Mouse (Mus musculus): ENCODE measurements around the gene Tle6. TPM values are rescaled to one million over a fixed set of nuclear protein-coding genes. Genes with fewer than 3 reads are reported as not detected.

The Tle6 gene
- polyA plus RNA-seq, 1 experiment from 2014 or later, result 19.9 TPM

DNA sequence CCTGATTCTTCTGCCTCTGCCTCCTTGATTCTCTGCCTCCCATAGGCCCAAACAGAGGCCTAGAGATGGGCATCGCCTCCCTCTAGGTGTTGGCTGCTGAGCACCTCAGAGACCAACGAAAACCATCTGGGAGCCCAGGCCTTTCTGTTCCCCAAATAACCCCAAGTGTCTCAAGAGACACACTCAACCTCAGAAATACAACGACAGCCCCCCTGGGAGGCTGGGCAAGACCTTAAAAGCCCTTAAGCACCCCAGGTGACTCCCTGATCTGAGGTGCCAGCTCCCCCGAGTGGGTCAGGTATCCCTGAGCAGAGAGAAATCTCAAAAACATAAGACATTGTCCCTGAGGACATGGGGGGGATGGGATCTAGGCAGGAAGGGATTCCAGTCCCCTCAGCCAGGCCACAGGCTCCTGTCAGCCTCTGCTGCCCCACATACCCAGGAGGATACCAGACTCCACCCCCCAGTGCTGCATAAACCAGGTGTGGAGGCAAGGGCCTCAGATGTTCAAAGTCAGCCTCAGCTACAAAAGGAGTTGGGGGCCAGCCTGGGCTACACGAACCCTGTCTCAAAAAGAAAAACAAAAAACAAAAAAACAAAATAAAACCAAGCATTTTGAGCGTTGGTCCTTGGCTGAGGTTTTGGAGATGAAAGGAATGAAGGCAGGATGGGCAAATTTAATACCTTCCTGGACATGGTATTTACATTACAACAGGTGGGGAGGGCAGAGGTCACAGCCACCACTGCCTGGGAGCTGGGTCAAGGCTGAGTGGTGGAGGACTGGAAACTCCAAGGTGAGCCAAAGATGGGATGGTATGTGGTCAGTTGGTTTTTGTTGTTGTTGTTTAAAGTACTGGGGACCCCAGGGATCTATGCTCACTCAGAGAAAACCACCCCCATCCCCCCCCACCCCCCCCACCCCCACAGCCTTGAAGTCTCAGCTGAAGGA is 46.8 kb downstream of the Tle6 start:
- Histone ChIP-seq H3K36me3 (no peaks in the 10 kb centered on the region), H3K4me1 (replicated peaks) (peaks cover 9% of the 10 kb centered on the region), H3K27ac (no peak overlapping the region), H3K4me2 (replicated peaks) (no peak overlapping the region), H3K27me3 (replicated peaks) (no peaks in the 10 kb centered on the region), H3K9ac (no peak overlapping the region), H3K9me3 (no peaks in the 10 kb centered on the region), H3K4me3 (replicated peaks) (no peak overlapping the region)
- WGBS, result 83% methylated on average over 6 of the region's 6 CpGs
- no peak for ATAC-seq

DNA sequence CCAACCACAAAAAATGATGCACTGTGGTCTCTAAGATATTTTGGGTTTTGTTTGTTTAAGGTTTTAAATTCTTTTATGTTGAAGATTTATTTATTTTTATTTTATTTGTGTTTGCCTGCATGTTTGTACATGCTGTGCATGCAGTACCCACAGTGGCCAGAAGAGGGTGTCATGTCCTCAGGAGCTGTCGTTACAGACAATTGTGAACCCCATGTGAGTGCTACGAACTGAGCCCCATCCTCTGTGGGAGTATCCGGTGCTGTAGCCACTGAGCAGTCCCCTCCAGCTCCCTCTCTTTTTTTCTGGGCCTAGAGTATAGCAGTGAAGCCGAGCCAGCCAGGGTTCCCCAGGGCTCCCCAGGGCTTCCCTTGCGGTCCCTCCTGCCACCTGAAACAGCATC is 47.6 kb downstream of the Tle6 start:
- H3K4me1 ChIP-seq (replicated peaks), result peaks cover 6% of the 10 kb centered on the region
- no peaks in the 10 kb centered on the region for H3K36me3 ChIP-seq
- H3K4me3 ChIP-seq (replicated peaks), result no peak overlapping the region
- 91% methylated on average over 5 of the region's 5 CpGs for WGBS
- H3K27ac ChIP-seq, result no peak overlapping the region
- H3K4me2 ChIP-seq (replicated peaks), result no peak overlapping the region
- H3K9me3 ChIP-seq, result no peaks in the 10 kb centered on the region
- no peak for ATAC-seq
- H3K9ac ChIP-seq, result no peak overlapping the region
- no peaks in the 10 kb centered on the region for H3K27me3 ChIP-seq (replicated peaks)

DNA sequence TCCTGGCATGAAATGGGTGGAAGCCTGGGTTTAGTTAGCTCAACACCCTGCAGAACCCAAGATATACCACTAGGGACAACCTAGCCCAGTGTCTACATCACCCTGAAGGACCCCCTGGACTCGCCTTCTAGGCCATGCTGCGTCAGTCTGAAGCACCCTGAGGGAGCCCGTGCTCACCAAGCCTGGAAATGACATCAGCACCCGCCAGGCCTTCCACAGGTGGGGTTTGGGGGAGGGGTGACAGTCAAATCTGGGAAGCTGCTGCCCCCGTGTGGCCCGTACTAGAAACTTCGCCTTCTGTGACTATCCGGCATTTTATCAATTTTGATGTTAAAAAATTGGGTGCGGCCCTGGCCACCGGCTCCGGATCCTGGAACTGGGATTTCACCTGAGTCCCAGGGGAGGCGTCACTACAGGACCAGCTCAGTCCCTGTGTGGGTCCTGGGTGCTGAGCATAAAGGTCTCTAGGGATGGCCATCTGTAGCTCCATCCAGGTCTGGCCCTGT is 49.2 kb downstream of the Tle6 start:
- 0 out of 2 replicates have a peak overlapping the region, but pooled peaks have one; percentile 24 for H3K4me2 ChIP-seq (replicated peaks)
- 3% methylated on average over 12 of the region's 12 CpGs for WGBS

DNA sequence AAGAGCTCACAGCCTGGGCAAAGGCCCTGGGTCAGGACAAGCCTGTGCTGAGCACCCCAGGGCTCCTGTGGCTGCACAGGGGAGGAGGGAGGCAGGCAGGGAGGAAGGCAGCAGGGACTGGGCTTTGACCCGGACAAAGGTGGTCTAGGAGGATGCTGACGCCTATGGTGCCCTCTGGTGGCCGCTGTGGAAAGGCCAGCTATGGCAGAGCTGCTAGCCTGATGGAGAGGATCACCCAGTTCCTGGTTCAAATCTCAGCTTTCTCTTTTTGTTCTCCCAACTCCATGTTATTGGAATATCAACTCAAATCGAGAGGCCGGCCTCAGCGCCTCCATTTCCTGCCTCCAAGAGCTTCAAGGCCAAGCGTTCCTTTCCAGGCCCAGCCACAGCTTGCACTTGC is 50.6 kb downstream of the Tle6 start:
- Histone ChIP-seq H3K9ac (no peak overlapping the region), H3K36me3 (no peaks in the 10 kb centered on the region), H3K4me2 (replicated peaks) (no peak overlapping the region), H3K4me1 (replicated peaks) (peaks cover 14% of the 10 kb centered on the region), H3K9me3 (no peaks in the 10 kb centered on the region), H3K27me3 (replicated peaks) (no peaks in the 10 kb centered on the region), H3K27ac (peak overlapping the region; percentile 76), H3K4me3 (replicated peaks) (no peak overlapping the region)
- ATAC-seq, result 0 out of 2 replicates have a peak, but pooled peaks have one; percentile 1
- 13% methylated on average over 7 of the region's 7 CpGs for WGBS

More for the DNA sequence above, 49.2 kb downstream of the Tle6 start:
- H3K27me3 ChIP-seq (replicated peaks), result no peaks in the 10 kb centered on the region
- peaks cover 11% of the 10 kb centered on the region for H3K4me1 ChIP-seq (replicated peaks)
- ATAC-seq, result peak; percentile 85
- peak overlapping the region; percentile 72; the same call in 1 of the 2 replicates for H3K27ac ChIP-seq
- no peak overlapping the region for H3K4me3 ChIP-seq (replicated peaks)
- H3K36me3 ChIP-seq, result no peaks in the 10 kb centered on the region
- no peak overlapping the region for H3K9ac ChIP-seq
- H3K9me3 ChIP-seq, result no peaks in the 10 kb centered on the region

DNA sequence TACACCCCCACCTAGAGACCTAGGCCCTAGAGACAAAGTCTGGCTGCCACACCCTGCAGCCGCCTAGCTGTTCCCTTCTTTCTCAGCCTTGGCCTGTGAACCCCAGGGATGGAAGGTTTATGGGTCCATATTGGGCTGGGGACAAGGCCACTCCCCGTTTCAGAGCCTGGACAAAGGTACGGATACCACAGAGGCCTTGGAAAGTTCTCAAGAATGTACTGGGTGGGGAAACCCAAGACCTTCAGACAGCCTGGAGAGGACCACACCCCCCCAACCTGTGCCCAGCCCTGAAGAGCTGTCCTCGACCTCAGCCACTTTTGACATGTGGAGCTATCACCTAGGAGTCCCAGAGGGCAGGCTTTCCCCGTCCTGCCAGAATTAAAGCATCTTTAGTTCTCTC is 51.9 kb downstream of the Tle6 start:
- Histone ChIP-seq H3K4me3 (replicated peaks) (no peak overlapping the region), H3K9me3 (no peaks in the 10 kb centered on the region), H3K27me3 (replicated peaks) (no peaks in the 10 kb centered on the region), H3K4me1 (replicated peaks) (peaks cover 15% of the 10 kb centered on the region), H3K4me2 (replicated peaks) (peak overlapping the region; percentile 17; the same call in 1 of the 2 replicates), H3K36me3 (no peaks in the 10 kb centered on the region), H3K27ac (peak overlapping the region; percentile 77), H3K9ac (no peak overlapping the region)
- ATAC-seq, result peak; percentile 13
- 52% methylated on average over 5 of the region's 5 CpGs for WGBS

DNA sequence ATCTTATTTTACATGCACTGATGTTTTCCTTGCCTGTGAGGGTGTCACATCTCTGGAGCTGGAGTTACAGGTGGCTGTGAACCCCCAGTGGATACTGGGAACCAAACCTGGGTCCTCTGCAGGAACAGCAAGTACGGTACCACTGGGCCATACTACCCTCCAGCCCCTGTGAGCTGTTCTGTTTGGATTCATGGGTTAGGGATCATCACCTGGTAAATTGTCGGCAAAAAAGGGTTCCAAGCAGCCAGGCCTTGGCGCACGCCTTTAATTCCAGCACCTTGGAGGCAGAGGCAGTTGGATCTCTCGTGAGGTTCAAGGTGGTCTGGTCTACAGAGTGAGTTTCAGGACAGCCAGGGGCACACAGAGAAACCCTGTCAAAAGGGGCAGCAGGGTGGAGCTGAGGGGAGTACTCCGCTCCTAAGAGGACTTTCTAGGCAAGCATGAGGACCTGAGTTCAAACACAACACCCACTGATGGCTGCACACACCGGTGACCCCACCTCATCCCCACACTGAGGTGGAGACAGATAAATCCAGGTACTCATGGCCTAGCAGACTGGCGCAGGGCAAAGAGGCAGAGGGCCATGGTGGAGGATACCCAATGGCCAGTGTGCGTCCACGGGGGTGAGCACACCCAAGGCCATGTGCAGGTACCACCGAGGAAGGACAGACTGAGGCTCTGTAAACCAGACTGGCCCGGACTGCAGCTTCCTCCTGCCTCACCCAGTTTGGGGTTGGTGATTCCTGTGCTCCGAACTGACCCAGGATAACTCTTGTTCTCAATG is 53.9 kb downstream of the Tle6 start:
- no peaks in the 10 kb centered on the region for H3K36me3 ChIP-seq
- ATAC-seq, result no peak
- WGBS, result 78% methylated on average over 13 of the region's 13 CpGs
- peak overlapping the region; percentile 80 for H3K27ac ChIP-seq
- peaks cover 35% of the 10 kb centered on the region for H3K4me1 ChIP-seq (replicated peaks)
- H3K4me2 ChIP-seq (replicated peaks), result peak overlapping the region; percentile 17
- no peaks in the 10 kb centered on the region for H3K9me3 ChIP-seq
- no peak overlapping the region for H3K9ac ChIP-seq
- H3K27me3 ChIP-seq (replicated peaks), result no peaks in the 10 kb centered on the region
- no peak overlapping the region for H3K4me3 ChIP-seq (replicated peaks)

DNA sequence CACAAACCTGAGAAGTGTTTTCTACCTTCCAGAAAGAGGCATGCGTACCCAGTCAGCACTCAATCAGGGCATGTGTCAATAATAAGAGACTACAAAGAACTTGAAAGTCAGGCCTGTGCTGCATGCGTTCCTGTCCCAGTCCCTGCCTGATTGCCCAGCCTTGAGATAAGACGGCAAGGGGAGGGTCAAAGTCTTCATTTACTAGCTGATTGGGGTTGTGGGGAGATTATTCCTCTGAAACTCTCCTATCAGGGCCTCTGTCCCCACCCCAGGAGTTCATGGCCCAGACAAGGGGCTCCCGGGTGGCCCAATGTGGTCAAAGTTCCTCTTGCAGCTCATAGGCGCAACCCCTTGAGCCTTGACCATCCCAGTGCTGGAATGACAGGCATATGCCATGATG is 54.5 kb downstream of the Tle6 start:
- H3K4me3 ChIP-seq (replicated peaks), result no peak overlapping the region
- H3K27me3 ChIP-seq (replicated peaks), result no peaks in the 10 kb centered on the region
- peak; percentile 61 for ATAC-seq
- no peak overlapping the region for H3K9ac ChIP-seq
- peak overlapping the region; percentile 55 for H3K4me2 ChIP-seq (replicated peaks)
- no peaks in the 10 kb centered on the region for H3K36me3 ChIP-seq
- WGBS, result 58% methylated on average over 5 of the region's 5 CpGs
- no peaks in the 10 kb centered on the region for H3K9me3 ChIP-seq
- peaks cover 36% of the 10 kb centered on the region for H3K4me1 ChIP-seq (replicated peaks)
- H3K27ac ChIP-seq, result peak overlapping the region; percentile 88

DNA sequence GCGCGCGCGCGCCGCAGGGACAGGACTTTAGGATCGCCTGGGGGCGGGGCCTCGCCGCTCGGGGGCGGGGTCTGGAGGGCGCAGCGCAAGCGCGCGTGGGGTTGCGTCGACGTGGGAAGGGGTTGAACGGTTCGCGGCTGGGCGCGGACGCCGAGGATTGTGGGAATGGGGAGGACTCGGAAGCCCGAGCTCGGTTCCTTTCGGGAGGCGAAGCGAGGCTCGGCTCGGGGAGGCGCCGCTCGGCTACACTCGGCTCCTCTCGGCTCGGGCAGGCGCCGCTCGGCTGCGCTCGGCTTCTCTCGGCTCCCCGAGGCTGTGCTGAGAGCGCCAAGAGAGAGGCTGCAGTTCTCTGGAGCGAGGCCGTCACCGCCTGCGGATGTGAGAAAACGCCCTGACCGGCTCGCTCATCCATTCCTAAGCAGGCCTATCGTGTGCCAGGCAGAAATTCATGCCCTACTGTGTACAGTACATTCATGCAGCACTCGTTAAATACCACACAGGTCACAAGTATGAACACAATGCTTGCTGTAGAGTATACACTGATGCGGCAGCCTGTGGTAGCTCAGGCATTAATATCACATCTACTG is 55.6 kb downstream of the Tle6 start, which contains the start of gene Gna11:
TSS of gene Gna11 (minus strand) at position 30 of the 587 bp plus-strand sequence.
- ATAC-seq, result peak; percentile 89
- peak within 1 kb of the TSS; percentile 81 for H3K4me2 ChIP-seq (replicated peaks)
- under 1% methylated on average over 59 of the region's 59 CpGs for WGBS

DNA sequence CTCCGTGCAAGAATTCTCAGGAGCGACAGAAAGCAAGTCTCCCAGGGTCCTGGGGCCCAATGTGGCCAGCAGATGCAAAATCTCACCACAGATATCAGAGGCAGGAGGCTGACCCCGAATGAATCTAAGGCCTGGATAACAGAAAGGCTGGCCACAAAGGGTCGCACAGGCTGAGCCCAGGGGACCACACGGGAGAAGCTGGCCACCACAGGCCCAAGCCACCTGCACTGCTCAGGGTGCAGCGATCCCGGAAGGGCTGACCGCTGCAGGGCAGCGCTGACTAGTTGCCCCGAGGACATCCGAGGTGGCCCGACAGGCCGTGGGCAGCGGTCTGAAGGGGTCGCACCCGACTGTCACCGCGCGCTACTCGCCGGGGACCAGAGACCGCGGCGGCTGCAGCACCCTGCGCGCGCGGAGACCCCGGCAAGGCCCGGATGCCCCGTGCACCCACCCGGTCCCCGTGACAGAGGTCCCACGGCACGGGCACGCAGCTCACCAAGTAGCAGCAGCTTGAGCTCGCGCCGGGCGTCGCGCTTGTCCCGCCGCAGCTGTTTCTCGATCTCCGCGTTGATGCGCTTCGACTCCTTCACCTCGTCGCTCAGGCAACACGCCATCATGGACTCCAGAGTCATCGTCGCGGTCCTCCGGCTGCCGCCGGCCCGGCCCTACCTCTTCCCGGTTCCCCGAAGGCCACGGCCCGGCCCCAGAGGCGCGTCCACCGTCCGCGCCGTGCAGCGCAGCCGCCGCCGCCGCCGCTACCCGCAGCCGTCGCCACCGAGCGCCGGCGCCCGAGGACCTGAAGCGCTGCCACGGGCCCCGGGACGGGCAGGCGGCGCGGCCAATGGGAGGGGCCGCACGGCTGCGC is 56.3 kb downstream of the Tle6 start:
- Histone ChIP-seq H3K9me3 (no peaks in the 10 kb centered on the region), H3K27ac (peak overlapping the region; percentile 83), H3K4me1 (replicated peaks) (peaks cover 46% of the 10 kb centered on the region), H3K27me3 (replicated peaks) (no peaks in the 10 kb centered on the region), H3K4me2 (replicated peaks) (peak overlapping the region; percentile 81), H3K4me3 (replicated peaks) (peak overlapping the region; percentile 94), H3K36me3 (no peaks in the 10 kb centered on the region), H3K9ac (peak overlapping the region; percentile 96)
- peak; percentile 13; the same call in 1 of the 2 replicates for ATAC-seq
- WGBS, result under 1% methylated on average over 93 of the region's 93 CpGs

More for the DNA sequence above, 55.6 kb downstream of the Tle6 start, which contains the start of gene Gna11:
- peak within 1 kb of the TSS; percentile 90 for H3K27ac ChIP-seq
- H3K27me3 ChIP-seq (replicated peaks), result no peaks in the 10 kb centered on the region
- H3K9me3 ChIP-seq, result no peaks in the 10 kb centered on the region
- no peaks in the 10 kb centered on the region for H3K36me3 ChIP-seq
- peak within 1 kb of the TSS; percentile 94 for H3K4me3 ChIP-seq (replicated peaks)
- peak within 1 kb of the TSS; percentile 96 for H3K9ac ChIP-seq
- H3K4me1 ChIP-seq (replicated peaks), result peaks cover 41% of the 10 kb centered on the region

DNA sequence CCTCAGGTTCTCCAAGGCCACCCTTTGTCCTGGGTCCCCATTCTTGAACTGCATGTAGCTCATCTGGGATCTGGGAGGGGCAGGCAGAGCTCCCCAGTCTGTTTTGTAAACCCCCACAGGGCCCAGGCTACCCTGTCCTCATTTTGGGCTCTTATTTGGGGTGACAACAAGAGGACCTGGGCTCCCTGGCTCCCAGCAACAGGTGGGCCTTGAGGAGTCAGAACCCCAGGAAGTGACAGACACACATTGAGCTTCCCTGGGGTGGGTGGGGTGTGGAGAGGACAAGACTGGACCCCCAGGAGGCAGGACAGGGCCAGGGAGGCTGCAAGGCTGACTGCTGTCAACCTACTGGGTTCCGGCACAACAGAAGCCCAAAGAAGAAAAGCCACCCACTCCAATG is 57.2 kb downstream of the Tle6 start:
- WGBS, result 76% methylated on average over 1 of the region's 1 CpGs
- H3K27ac ChIP-seq, result peak overlapping the region; percentile 67; the same call in 1 of the 2 replicates

More for the DNA sequence above, 57.2 kb downstream of the Tle6 start:
- Histone ChIP-seq H3K9ac (peak overlapping the region; percentile 96), H3K36me3 (no peaks in the 10 kb centered on the region), H3K4me1 (replicated peaks) (peaks cover 49% of the 10 kb centered on the region), H3K4me3 (replicated peaks) (peak overlapping the region; percentile 94), H3K9me3 (no peaks in the 10 kb centered on the region), H3K27me3 (replicated peaks) (no peaks in the 10 kb centered on the region), H3K4me2 (replicated peaks) (peak overlapping the region; percentile 81)
- no peak for ATAC-seq

Data from intestine, embryonic 15.5 days (tissue).